Mouse (Mus musculus): ENCODE data around the gene Plxna4.

Plxna4 gene

GRCm38 (mm10) chr6:32362421-32362820 is 225.6 kb downstream of the Plxna4 start:
- ATAC-seq (ENCODE audit: insufficient number of reproducible peaks, low FRiP score, low TSS enrichment) = no peak

GRCm38 (mm10) chr6:32359675-32360074 is 228.3 kb downstream of the Plxna4 start:
- no peak for ATAC-seq (ENCODE audit: insufficient number of reproducible peaks, low FRiP score, low TSS enrichment)

- ATAC-seq (ENCODE audit: insufficient number of reproducible peaks, low FRiP score, low TSS enrichment) = no peak
Observed at GRCm38 (mm10) chr6:32357497-32357896, 230.5 kb downstream of the Plxna4 start.

GRCm38 (mm10) chr6:32355559-32355958 is 232.4 kb downstream of the Plxna4 start:
- ATAC-seq (ENCODE audit: insufficient number of reproducible peaks, low FRiP score, low TSS enrichment) = no peak

GRCm38 (mm10) chr6:32348996-32349395 is 239.0 kb downstream of the Plxna4 start:
- ATAC-seq (ENCODE audit: insufficient number of reproducible peaks, low FRiP score, low TSS enrichment) = no peak

GRCm38 (mm10) chr6:32348126-32348525 is 239.9 kb downstream of the Plxna4 start:
- ATAC-seq (ENCODE audit: insufficient number of reproducible peaks, low FRiP score, low TSS enrichment) = no peak

GRCm38 (mm10) chr6:32346015-32346414 is 242.0 kb downstream of the Plxna4 start:
- ATAC-seq (ENCODE audit: insufficient number of reproducible peaks, low FRiP score, low TSS enrichment) = no peak

GRCm38 (mm10) chr6:32342727-32343126 is 245.3 kb downstream of the Plxna4 start:
- ATAC-seq (ENCODE audit: insufficient number of reproducible peaks, low FRiP score, low TSS enrichment) = no peak

- no peak for ATAC-seq (ENCODE audit: insufficient number of reproducible peaks, low FRiP score, low TSS enrichment)
Observed at GRCm38 (mm10) chr6:32342272-32342671, 245.7 kb downstream of the Plxna4 start.

- ATAC-seq (ENCODE audit: insufficient number of reproducible peaks, low FRiP score, low TSS enrichment) = no peak
Observed at GRCm38 (mm10) chr6:32338416-32338943, 249.5 kb downstream of the Plxna4 start.

- ATAC-seq (ENCODE audit: insufficient number of reproducible peaks, low FRiP score, low TSS enrichment) = no peak
Observed at GRCm38 (mm10) chr6:32331281-32331680, 256.7 kb downstream of the Plxna4 start.

- ATAC-seq (ENCODE audit: insufficient number of reproducible peaks, low FRiP score, low TSS enrichment) = no peak
Observed at GRCm38 (mm10) chr6:32330034-32330795, 257.8 kb downstream of the Plxna4 start.

GRCm38 (mm10) chr6:32328028-32328427 is 260.0 kb downstream of the Plxna4 start:
- ATAC-seq (ENCODE audit: insufficient number of reproducible peaks, low FRiP score, low TSS enrichment) = peak; percentile 59

- no peak for ATAC-seq (ENCODE audit: insufficient number of reproducible peaks, low FRiP score, low TSS enrichment)
Observed at GRCm38 (mm10) chr6:32327173-32327572, 260.8 kb downstream of the Plxna4 start.

- ATAC-seq (ENCODE audit: insufficient number of reproducible peaks, low FRiP score, low TSS enrichment) = no peak
Observed at GRCm38 (mm10) chr6:32326406-32326805, 261.6 kb downstream of the Plxna4 start.

GRCm38 (mm10) chr6:32325851-32326250 is 262.1 kb downstream of the Plxna4 start:
- no peak for ATAC-seq (ENCODE audit: insufficient number of reproducible peaks, low FRiP score, low TSS enrichment)

GRCm38 (mm10) chr6:32321187-32321586 is 266.8 kb downstream of the Plxna4 start:
- ATAC-seq (ENCODE audit: insufficient number of reproducible peaks, low FRiP score, low TSS enrichment) = no peak

GRCm38 (mm10) chr6:32320254-32320653 is 267.7 kb downstream of the Plxna4 start:
- no peak for ATAC-seq (ENCODE audit: insufficient number of reproducible peaks, low FRiP score, low TSS enrichment)

- ATAC-seq (ENCODE audit: insufficient number of reproducible peaks, low FRiP score, low TSS enrichment) = peak; percentile 77
Observed at GRCm38 (mm10) chr6:32317470-32317869, 270.5 kb downstream of the Plxna4 start.

- no peak for ATAC-seq (ENCODE audit: insufficient number of reproducible peaks, low FRiP score, low TSS enrichment)
Observed at GRCm38 (mm10) chr6:32315011-32315450, 273.0 kb downstream of the Plxna4 start.

GRCm38 (mm10) chr6:32309147-32309546 is 278.8 kb downstream of the Plxna4 start:
- no peak; the same call in 1 of the 2 replicates for ATAC-seq (ENCODE audit: insufficient number of reproducible peaks, low FRiP score, low TSS enrichment)

GRCm38 (mm10) chr6:32300611-32301010 is 287.4 kb downstream of the Plxna4 start:
- no peak for ATAC-seq (ENCODE audit: insufficient number of reproducible peaks, low FRiP score, low TSS enrichment)

All from cerebellum, adult (tissue).